Mouse (Mus musculus) liver, adult 2 months (tissue): Measurements from ENCODE around the gene Morn1.

ENCODE experiments used
- CTCF ChIP-seq: fragments of 200-500 bp; IDR thresholded peaks from 2 replicates; pipeline ENCODE4 v1.5.1; 2011; ENCODE audit warnings: low read depth, low read length, control low read depth
- POLR2A ChIP-seq: fragments of 200-500 bp; IDR thresholded peaks from 2 replicates; pipeline ENCODE4 v1.6.1; 2011; ENCODE audit warnings: low read length, control low read depth; ENCODE audit not compliant: insufficient read depth; ENCODE audit errors: extremely low read depth

DNA sequence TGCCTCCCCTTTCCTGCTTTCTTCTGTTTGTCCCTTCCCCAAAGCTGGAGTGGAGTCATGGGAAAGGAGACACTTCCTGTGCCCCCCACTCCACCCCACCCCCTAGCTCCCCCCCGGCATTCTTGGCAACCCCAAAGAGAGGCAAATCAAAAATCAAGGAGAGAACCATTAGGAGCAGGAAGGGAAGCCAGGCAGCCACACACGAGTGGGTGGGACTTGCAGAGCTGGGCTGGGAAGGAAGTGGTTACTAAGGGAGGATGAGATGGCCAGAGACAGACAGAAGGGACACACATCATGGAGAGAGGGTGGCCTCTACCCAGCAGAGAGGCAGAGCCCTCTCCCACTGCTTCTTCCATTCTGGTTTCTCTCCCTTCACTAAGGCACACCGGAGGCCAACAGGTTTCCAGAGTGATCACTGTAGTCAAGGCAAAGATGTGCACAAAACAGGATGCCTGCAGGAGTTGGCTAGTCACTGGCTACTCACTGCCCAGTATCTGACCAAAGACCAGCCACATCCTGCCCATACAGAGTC, 92.7 kb downstream of the Morn1 start:
- TF ChIP-seq CTCF (no peak), POLR2A (no peak)
